Mouse (Mus musculus): ENCODE results near the gene Arhgef25. TPM values are rescaled to one million over a fixed set of nuclear protein-coding genes. Genes with fewer than 3 reads are reported as not detected.
"Not testable (repeated sequence)": the region's sequence is repeated elsewhere in the genome, so short reads cannot be mapped to it uniquely, and the experiment has no call there.

Gene Arhgef25
- polyA plus RNA-seq, 1 experiment from 2014 or later: 32.7 TPM

DNA sequence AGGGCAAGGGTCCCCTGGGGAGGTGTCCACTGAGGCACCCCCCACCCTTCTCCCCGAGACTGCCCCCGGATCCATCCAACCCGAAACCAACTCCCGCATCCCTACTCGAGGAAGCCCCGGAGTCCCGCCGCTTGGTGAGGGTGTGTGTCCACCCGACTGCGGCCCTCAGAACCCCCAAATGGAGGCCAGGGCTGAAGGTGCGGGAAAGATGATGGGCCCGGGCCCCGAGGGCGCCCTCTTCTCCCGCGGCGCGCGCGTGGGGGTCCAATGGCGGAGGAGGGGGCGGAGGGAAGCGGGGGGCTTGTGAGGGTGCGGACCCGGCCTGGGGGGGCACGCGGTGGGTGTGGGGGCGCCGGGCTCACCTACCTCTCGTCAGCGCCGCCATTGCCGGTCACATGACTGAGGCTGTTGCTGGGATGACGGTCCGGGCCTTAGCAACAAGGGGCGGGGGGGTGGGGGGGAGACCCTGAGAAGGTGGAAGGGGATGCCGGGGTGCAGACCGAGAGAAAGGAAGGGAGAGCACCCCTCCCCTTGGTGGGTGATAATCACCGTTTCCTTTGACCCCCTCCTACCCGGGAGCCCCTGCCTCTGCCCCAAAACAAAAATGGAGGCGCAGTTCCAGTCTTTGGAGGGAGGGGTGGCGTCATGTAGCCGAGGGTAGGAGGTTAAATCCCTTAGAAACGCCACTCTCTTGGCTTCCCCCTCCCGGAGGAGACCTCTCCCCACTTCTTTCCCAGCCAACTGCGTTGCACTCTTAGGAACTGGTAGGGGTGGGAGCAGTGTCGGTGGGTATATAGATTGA is 5.6 kb upstream of the Arhgef25 start, which contains the start of gene Dtx3:
Dtx3 (minus strand) TSS at position 401 of the 802 bp plus-strand sequence.
- DNase-seq (ENCODE audit: low spot score) (peak; percentile 63), ATAC-seq (replicated peaks; ENCODE audit: insufficient number of reproducible peaks, low FRiP score, low TSS enrichment, low read depth) (peak; percentile 15; the same call in 1 of the 2 replicates)
- Histone ChIP-seq H3K27ac (replicated peaks; ENCODE audit: low read depth, low read length) (peak within 1 kb of the TSS; percentile 87), H3K27me3 (ENCODE audit: control insufficient read depth, insufficient read depth, low read length) (no peaks in the 10 kb centered on the region), H3K9me3 (replicated peaks; ENCODE audit: control insufficient read depth, low read length) (no peaks in the 10 kb centered on the region), H3K4me1 (ENCODE audit: control insufficient read depth, insufficient read depth, low read length) (peaks cover 5% of the 10 kb centered on the region), H3K4me3 (ENCODE audit: low read depth, low read length) (peak within 1 kb of the TSS; percentile 82), H3K36me3 (replicated peaks; ENCODE audit: control insufficient read depth, insufficient read depth, low read depth, low read length) (no peaks in the 10 kb centered on the region; the same call in none of the 2 replicates), H3K9ac (replicated peaks; ENCODE audit: low read length) (peak within 1 kb of the TSS; percentile 91), H3K4me2 (ENCODE audit: low read depth, low read length) (peak within 1 kb of the TSS; percentile 85)
- WGBS: under 1% methylated on average over 42 of the region's 47 CpGs

- peak; percentile 45 for ATAC-seq (replicated peaks; ENCODE audit: insufficient number of reproducible peaks, low FRiP score, low TSS enrichment, low read depth)
- Histone ChIP-seq H3K9ac (replicated peaks; ENCODE audit: low read length) (peak overlapping the region; percentile 91), H3K4me1 (ENCODE audit: control insufficient read depth, insufficient read depth, low read length) (peaks cover 6% of the 10 kb centered on the region), H3K4me2 (ENCODE audit: low read depth, low read length) (peak overlapping the region; percentile 85), H3K36me3 (replicated peaks; ENCODE audit: control insufficient read depth, insufficient read depth, low read depth, low read length) (no peaks in the 10 kb centered on the region; the same call in none of the 2 replicates), H3K27ac (replicated peaks; ENCODE audit: low read depth, low read length) (peak overlapping the region; percentile 87), H3K9me3 (replicated peaks; ENCODE audit: control insufficient read depth, low read length) (no peaks in the 10 kb centered on the region), H3K4me3 (ENCODE audit: low read depth, low read length) (peak overlapping the region; percentile 82), H3K27me3 (ENCODE audit: control insufficient read depth, insufficient read depth, low read length) (no peaks in the 10 kb centered on the region)
- WGBS: 10% methylated on average over 22 of the region's 22 CpGs
- DNase-seq (ENCODE audit: low spot score): peak; percentile 48
Observed at GRCm38 (mm10) chr10:127194428-127195327, 4.8 kb upstream of the Arhgef25 start.

- WGBS: 74% methylated on average over 9 of the region's 9 CpGs
- no peak overlapping the region for H3K4me2 ChIP-seq (ENCODE audit: low read depth, low read length)
- H3K9ac ChIP-seq (replicated peaks; ENCODE audit: low read length): no peak overlapping the region
- ATAC-seq (replicated peaks; ENCODE audit: insufficient number of reproducible peaks, low FRiP score, low TSS enrichment, low read depth) (no peak), DNase-seq (ENCODE audit: low spot score) (no peak)
- H3K27ac ChIP-seq (replicated peaks; ENCODE audit: low read depth, low read length): no peak overlapping the region
- no peaks in the 10 kb centered on the region for H3K9me3 ChIP-seq (replicated peaks; ENCODE audit: control insufficient read depth, low read length)
- H3K36me3 ChIP-seq (replicated peaks; ENCODE audit: control insufficient read depth, insufficient read depth, low read depth, low read length): no peaks in the 10 kb centered on the region; the same call in 1 of the 2 replicates
- H3K4me1 ChIP-seq (ENCODE audit: control insufficient read depth, insufficient read depth, low read length): peaks cover 6% of the 10 kb centered on the region
- H3K27me3 ChIP-seq (ENCODE audit: control insufficient read depth, insufficient read depth, low read length): no peaks in the 10 kb centered on the region
- no peak overlapping the region for H3K4me3 ChIP-seq (ENCODE audit: low read depth, low read length)
Observed at GRCm38 (mm10) chr10:127193011-127193410, 3.1 kb upstream of the Arhgef25 start.

DNA sequence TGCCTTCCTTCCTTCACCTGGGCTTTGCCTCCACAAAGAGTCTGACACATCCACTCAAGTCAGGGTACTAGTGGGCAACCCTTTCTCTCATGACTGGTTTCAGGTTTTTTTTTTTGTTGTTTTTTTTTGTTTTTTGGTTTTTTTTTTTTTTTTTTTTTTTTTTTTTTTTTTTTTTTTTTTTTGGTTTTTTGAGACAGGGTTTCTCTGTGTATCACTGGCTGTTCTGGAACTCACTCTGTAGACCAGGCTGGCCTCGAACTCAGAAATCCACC is 2.1 kb upstream of the Arhgef25 start:
- H3K4me3 ChIP-seq (ENCODE audit: low read depth, low read length); DNase-seq (ENCODE audit: low spot score); H3K27me3 ChIP-seq (ENCODE audit: control insufficient read depth, insufficient read depth, low read length); H3K9ac ChIP-seq (replicated peaks; ENCODE audit: low read length); H3K9me3 ChIP-seq (replicated peaks; ENCODE audit: control insufficient read depth, low read length); H3K36me3 ChIP-seq (replicated peaks; ENCODE audit: control insufficient read depth, insufficient read depth, low read depth, low read length); H3K4me2 ChIP-seq (ENCODE audit: low read depth, low read length); H3K4me1 ChIP-seq (ENCODE audit: control insufficient read depth, insufficient read depth, low read length); H3K27ac ChIP-seq (replicated peaks; ENCODE audit: low read depth, low read length); ATAC-seq (replicated peaks; ENCODE audit: insufficient number of reproducible peaks, low FRiP score, low TSS enrichment, low read depth): not testable (repeated sequence)
- WGBS: 86% methylated on average over 1 of the region's 1 CpGs

- no peak overlapping the region for H3K9ac ChIP-seq (replicated peaks; ENCODE audit: low read length)
- H3K9me3 ChIP-seq (replicated peaks; ENCODE audit: control insufficient read depth, low read length): no peaks in the 10 kb centered on the region
- 81% methylated on average over 19 of the region's 19 CpGs for WGBS
- no peaks in the 10 kb centered on the region; the same call in 1 of the 2 replicates for H3K36me3 ChIP-seq (replicated peaks; ENCODE audit: control insufficient read depth, insufficient read depth, low read depth, low read length)
- DNase-seq (ENCODE audit: low spot score) (no peak), ATAC-seq (replicated peaks; ENCODE audit: insufficient number of reproducible peaks, low FRiP score, low TSS enrichment, low read depth) (no peak)
- no peaks in the 10 kb centered on the region for H3K27me3 ChIP-seq (ENCODE audit: control insufficient read depth, insufficient read depth, low read length)
- peaks cover 5% of the 10 kb centered on the region for H3K4me1 ChIP-seq (ENCODE audit: control insufficient read depth, insufficient read depth, low read length)
- no peak overlapping the region for H3K4me3 ChIP-seq (ENCODE audit: low read depth, low read length)
- H3K4me2 ChIP-seq (ENCODE audit: low read depth, low read length): no peak overlapping the region
- H3K27ac ChIP-seq (replicated peaks; ENCODE audit: low read depth, low read length): no peak overlapping the region
Observed at GRCm38 (mm10) chr10:127191191-127192056, 1.5 kb upstream of the Arhgef25 start.

DNA sequence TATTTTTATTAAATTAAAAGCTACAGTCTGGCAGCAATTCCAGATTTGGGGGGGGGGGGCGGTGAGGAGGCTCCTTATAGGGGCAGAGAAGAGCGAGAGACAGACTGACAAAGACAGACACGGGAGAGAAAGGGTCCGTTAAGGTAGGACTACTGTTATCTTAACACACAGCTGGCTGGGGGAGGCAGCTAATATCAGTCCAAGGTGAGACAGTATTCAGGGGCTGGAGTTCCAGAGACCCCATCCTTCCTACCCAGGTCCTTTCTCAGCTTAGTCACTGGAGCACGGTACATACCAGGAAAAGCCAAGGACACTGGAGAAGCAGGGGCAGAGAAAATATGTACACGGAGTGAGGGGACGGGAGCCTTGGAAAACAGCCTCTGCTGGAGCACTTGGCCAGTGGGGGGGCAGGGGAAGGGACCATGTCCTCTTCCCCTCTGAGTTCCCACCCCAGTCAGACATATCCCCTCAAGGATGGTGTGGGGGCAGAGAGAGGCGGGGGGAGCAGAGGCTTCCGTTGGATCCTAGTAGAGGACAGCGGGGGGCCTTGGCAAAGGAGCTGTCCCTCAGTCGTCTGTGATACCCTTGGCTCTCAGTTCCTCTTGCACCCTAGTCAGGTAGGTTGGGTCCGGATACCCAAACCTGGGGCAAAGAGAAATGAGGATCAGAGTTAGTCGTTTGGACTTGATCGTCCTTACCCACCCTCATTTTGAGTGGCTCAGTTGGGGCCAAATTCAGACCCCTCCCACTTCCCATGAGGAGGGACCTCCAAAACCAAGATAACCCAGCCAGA is 711 bp upstream of the Arhgef25 start:
- Histone ChIP-seq H3K9me3 (replicated peaks; ENCODE audit: control insufficient read depth, low read length) (no peaks in the 10 kb centered on the region), H3K36me3 (replicated peaks; ENCODE audit: control insufficient read depth, insufficient read depth, low read depth, low read length) (no peaks in the 10 kb centered on the region; the same call in 1 of the 2 replicates), H3K9ac (replicated peaks; ENCODE audit: low read length) (0 out of 2 replicates have a peak overlapping the region, but pooled peaks have one; percentile 19), H3K27me3 (ENCODE audit: control insufficient read depth, insufficient read depth, low read length) (no peaks in the 10 kb centered on the region), H3K4me3 (ENCODE audit: low read depth, low read length) (peak overlapping the region; percentile 7; the same call in 1 of the 2 replicates), H3K4me2 (ENCODE audit: low read depth, low read length) (peak overlapping the region; percentile 96), H3K27ac (replicated peaks; ENCODE audit: low read depth, low read length) (peak overlapping the region; percentile 84), H3K4me1 (ENCODE audit: control insufficient read depth, insufficient read depth, low read length) (peaks cover 3% of the 10 kb centered on the region)
- WGBS: 34% methylated on average over 14 of the region's 14 CpGs
- no peak for ATAC-seq (replicated peaks; ENCODE audit: insufficient number of reproducible peaks, low FRiP score, low TSS enrichment, low read depth)
- no peak for DNase-seq (ENCODE audit: low spot score)

GRCm38 (mm10) chr10:127189116-127189650 is 700 bp downstream of the Arhgef25 start:
- no peaks in the 10 kb centered on the region for H3K9me3 ChIP-seq (replicated peaks; ENCODE audit: control insufficient read depth, low read length)
- peak overlapping the region; percentile 89 for H3K9ac ChIP-seq (replicated peaks; ENCODE audit: low read length)
- H3K4me2 ChIP-seq (ENCODE audit: low read depth, low read length): peak overlapping the region; percentile 96
- H3K27me3 ChIP-seq (ENCODE audit: control insufficient read depth, insufficient read depth, low read length): no peaks in the 10 kb centered on the region
- peak; percentile 49 for DNase-seq (ENCODE audit: low spot score)
- no peak for ATAC-seq (replicated peaks; ENCODE audit: insufficient number of reproducible peaks, low FRiP score, low TSS enrichment, low read depth)
- H3K36me3 ChIP-seq (replicated peaks; ENCODE audit: control insufficient read depth, insufficient read depth, low read depth, low read length): no peaks in the 10 kb centered on the region; the same call in 1 of the 2 replicates
- under 1% methylated on average over 26 of the region's 26 CpGs for WGBS
- peak overlapping the region; percentile 84 for H3K27ac ChIP-seq (replicated peaks; ENCODE audit: low read depth, low read length)
- H3K4me1 ChIP-seq (ENCODE audit: control insufficient read depth, insufficient read depth, low read length): peaks cover 3% of the 10 kb centered on the region
- H3K4me3 ChIP-seq (ENCODE audit: low read depth, low read length): peak overlapping the region; percentile 76

Data from embryonic facial prominence, embryonic 11.5 days (tissue).